Mouse (Mus musculus): ENCODE data around the gene Trim71. TPM values are rescaled to one million over a fixed set of nuclear protein-coding genes. Genes with fewer than 3 reads are reported as not detected.
"Not testable (repeated sequence)": the region's sequence is repeated elsewhere in the genome, so short reads cannot be mapped to it uniquely, and the experiment has no call there.

Trim71 gene
- total RNA-seq, 2 experiments from 2014 or later: not detected

- intact Hi-C loops (cut with DNase I): no loop called here
- no peak for DNase-seq
Measured at GRCm38 (mm10) chr9:114527992-114528679, 36.0 kb downstream of the Trim71 start.

- DNase-seq: peak; percentile 37 to 47
- intact Hi-C loops (cut with DNase I): no loop called here
Measured at GRCm38 (mm10) chr9:114527085-114527484, 37.1 kb downstream of the Trim71 start.

- no peak for DNase-seq
- intact Hi-C loops (cut with DNase I): no loop called here
Measured at GRCm38 (mm10) chr9:114526581-114526980, 37.6 kb downstream of the Trim71 start.

- intact Hi-C loops (cut with DNase I): no loop called here
- DNase-seq: no peak
Measured at GRCm38 (mm10) chr9:114525891-114526290, 38.3 kb downstream of the Trim71 start.

- intact Hi-C loops (cut with DNase I): no loop called here
Measured at GRCm38 (mm10) chr9:114525073-114525633, 39.0 kb downstream of the Trim71 start.

GRCm38 (mm10) chr9:114522501-114522900 is 41.7 kb downstream of the Trim71 start:
- DNase-seq: no peak
- intact Hi-C loops (cut with DNase I): no loop called here

More at GRCm38 (mm10) chr9:114525073-114525633, 39.0 kb downstream of the Trim71 start:
- DNase-seq: no peak

GRCm38 (mm10) chr9:114522041-114522440 is 42.1 kb downstream of the Trim71 start:
- no peak for DNase-seq
- intact Hi-C loops (cut with DNase I): no loop called here

GRCm38 (mm10) chr9:114520529-114520928 is 43.6 kb downstream of the Trim71 start:
- DNase-seq; intact Hi-C loops (cut with DNase I): not testable (repeated sequence)

GRCm38 (mm10) chr9:114518812-114519477 is 45.2 kb downstream of the Trim71 start:
- intact Hi-C loops (cut with DNase I): no loop called here
- no peak for DNase-seq

- intact Hi-C loops (cut with DNase I): no loop called here
- no peak for DNase-seq
Measured at GRCm38 (mm10) chr9:114517924-114518497, 46.2 kb downstream of the Trim71 start.

- intact Hi-C loops (cut with DNase I): no loop called here
- DNase-seq: no peak
Measured at GRCm38 (mm10) chr9:114515364-114515763, 48.8 kb downstream of the Trim71 start, which contains the start of gene C130032M10Rik. TSS of gene C130032M10Rik (plus strand) at chr9:114515697.

GRCm38 (mm10) chr9:114512831-114513230 is 51.3 kb downstream of the Trim71 start:
- intact Hi-C loops (cut with DNase I): no loop called here
- DNase-seq: no peak

GRCm38 (mm10) chr9:114509785-114510184 is 54.4 kb downstream of the Trim71 start:
- intact Hi-C loops (cut with DNase I): no loop called here
- DNase-seq: no peak

- DNase-seq: no peak
- intact Hi-C loops (cut with DNase I): no loop called here
Measured at GRCm38 (mm10) chr9:114507421-114507820, 56.7 kb downstream of the Trim71 start.

GRCm38 (mm10) chr9:114506564-114506963 is 57.6 kb downstream of the Trim71 start:
- intact Hi-C loops (cut with DNase I): no loop called here
- DNase-seq: no peak

- intact Hi-C loops (cut with DNase I): no loop called here
- no peak for DNase-seq
Measured at GRCm38 (mm10) chr9:114504816-114505215, 59.4 kb downstream of the Trim71 start, which contains the start of gene Ccr4. TSS of gene Ccr4 (minus strand) at chr9:114504916.

- intact Hi-C loops (cut with DNase I): no loop called here
- no peak for DNase-seq
Measured at GRCm38 (mm10) chr9:114502711-114503427, 61.3 kb downstream of the Trim71 start.

GRCm38 (mm10) chr9:114501913-114502312 is 62.3 kb downstream of the Trim71 start:
- intact Hi-C loops (cut with DNase I): loop anchor here (2.0 kb wide), 2 partner anchors 77 to 85 kb away; no protein-coding TSS in a partner anchor
- DNase-seq: no peak

- intact Hi-C loops (cut with DNase I): loop anchor here (2.0 kb wide), 2 partner anchors 78 to 84 kb away; no protein-coding TSS in a partner anchor
- no peak for DNase-seq
Measured at GRCm38 (mm10) chr9:114501111-114501510, 63.1 kb downstream of the Trim71 start.

Measured in gastrocnemius, postnatal 36 days (tissue).